Mouse (Mus musculus): ENCODE measurements around the gene Acp4. TPM values are rescaled to one million over a fixed set of nuclear protein-coding genes. Genes with fewer than 3 reads are reported as not detected.
"Not testable (repeated sequence)": the region's sequence is repeated elsewhere in the genome, so short reads cannot be mapped to it uniquely, and the experiment has no call there.

The Acp4 gene
- total RNA-seq, 2 experiments from 2014 or later, result 0.04 TPM; not detected in 1

GRCm38 (mm10) chr7:44208307-44208706 is 48.9 kb downstream of the Acp4 start:
- no peak for ATAC-seq (replicated peaks; ENCODE audit: poor library complexity)

GRCm38 (mm10) chr7:44207135-44207534 is 50.0 kb downstream of the Acp4 start, which contains the start of gene Klk1b4:
Gene Klk1b4, plus strand, starts transcription at chr7:44207435.
- not testable (repeated sequence) for ATAC-seq (replicated peaks; ENCODE audit: poor library complexity)

Other genes with a start within 250 kb of the Acp4 start
- not detected in 2 replicates for gene Klk1b26, start 245.2 kb downstream of the Acp4 start, total RNA-seq (2015)
- not detected in 2 replicates for gene Klk1b26, start 245.2 kb downstream of the Acp4 start, total RNA-seq (2017)
- not detected in 2 replicates for gene Klk1b27, start 205.1 kb downstream of the Acp4 start, total RNA-seq (2015)
- gene Klk1b27, start 205.1 kb downstream of the Acp4 start, total RNA-seq (2017), result not detected in 2 replicates
- not detected in 2 replicates for gene Klk1b21, start 155.1 kb downstream of the Acp4 start, total RNA-seq (2015)
- not detected in 2 replicates for gene Klk1b21, start 155.1 kb downstream of the Acp4 start, total RNA-seq (2017)
- not detected in 2 replicates for gene Klk1b22, start 144.7 kb downstream of the Acp4 start, total RNA-seq (2015)
- gene Klk1b22, start 144.7 kb downstream of the Acp4 start, total RNA-seq (2017), result not detected in 2 replicates
- gene Klk1b16, start 120.6 kb downstream of the Acp4 start, total RNA-seq (2015), result not detected in 2 replicates
- gene Klk1b16, start 120.6 kb downstream of the Acp4 start, total RNA-seq (2017), result not detected in 2 replicates
- gene Klk1b24, start 69.1 kb downstream of the Acp4 start, total RNA-seq (2015), result not detected in 2 replicates
- not detected in 2 replicates for gene Klk1b24, start 69.1 kb downstream of the Acp4 start, total RNA-seq (2017)
- gene Klk1b3, start 59.2 kb downstream of the Acp4 start, total RNA-seq (2015), result not detected in 2 replicates
- gene Klk1b3, start 59.2 kb downstream of the Acp4 start, total RNA-seq (2017), result not detected in 2 replicates
- not detected in 2 replicates for gene Klk1b4, start 49.9 kb downstream of the Acp4 start, total RNA-seq (2015)
- not detected in 2 replicates for gene Klk1b4, start 49.9 kb downstream of the Acp4 start, total RNA-seq (2017)
- not detected in 2 replicates for gene Klk1b5, start 41.4 kb downstream of the Acp4 start, total RNA-seq (2015)
- not detected in 2 replicates for gene Klk1b5, start 41.4 kb downstream of the Acp4 start, total RNA-seq (2017)
- not detected in 2 replicates for gene Klk1, start 32.0 kb downstream of the Acp4 start, total RNA-seq (2015)
- not detected in 2 replicates for gene Klk1, start 32.0 kb downstream of the Acp4 start, total RNA-seq (2017)
- gene Gm36864, start 21.2 kb downstream of the Acp4 start, total RNA-seq (2015), result not detected in 2 replicates
- not detected in 2 replicates for gene Gm36864, start 21.2 kb downstream of the Acp4 start, total RNA-seq (2017)
- 0.34 and 1.8 TPM in 2 replicates for gene 1700028J19Rik, start 10.7 kb downstream of the Acp4 start, total RNA-seq (2015)
- gene 1700028J19Rik, start 10.7 kb downstream of the Acp4 start, total RNA-seq (2017), result 0.30 and 0.37 TPM in 2 replicates
- 54.0 and 60.6 TPM in 2 replicates for gene 2410002F23Rik, start 10.7 kb downstream of the Acp4 start, total RNA-seq (2015)
- 71.7 and 74.6 TPM in 2 replicates for gene 2410002F23Rik, start 10.7 kb downstream of the Acp4 start, total RNA-seq (2017)
- gene Gm15517, start 4.1 kb upstream of the Acp4 start, total RNA-seq (2015), result not detected in 2 replicates
- gene Gm15517, start 4.1 kb upstream of the Acp4 start, total RNA-seq (2017), result not detected in 2 replicates
- 4.1 TPM in 2 replicates for gene Clec11a, start 49.5 kb upstream of the Acp4 start, total RNA-seq (2015)
- 4.2 and 4.4 TPM in 2 replicates for gene Clec11a, start 49.5 kb upstream of the Acp4 start, total RNA-seq (2017)
- gene Shank1, start 52.9 kb upstream of the Acp4 start, total RNA-seq (2015), result 0.05 and 0.49 TPM in 2 replicates
- not detected in 2 replicates for gene Shank1, start 52.9 kb upstream of the Acp4 start, total RNA-seq (2017)
- 0.22 and 0.24 TPM in 2 replicates for gene Syt3, start 126.7 kb upstream of the Acp4 start, total RNA-seq (2015)
- 0.12 and 0.14 TPM in 2 replicates for gene Syt3, start 126.7 kb upstream of the Acp4 start, total RNA-seq (2017)
- 0.44 and 1.5 TPM in 2 replicates for gene 1700008O03Rik, start 128.4 kb upstream of the Acp4 start, total RNA-seq (2015)
- 1.8 and 2.2 TPM in 2 replicates for gene 1700008O03Rik, start 128.4 kb upstream of the Acp4 start, total RNA-seq (2017)
- not detected in 2 replicates for gene Lrrc4b, start 171.6 kb upstream of the Acp4 start, total RNA-seq (2015)
- gene Lrrc4b, start 171.6 kb upstream of the Acp4 start, total RNA-seq (2017), result not detected in 2 replicates
- not detected in 2 replicates for gene Aspdh, start 208.0 kb upstream of the Acp4 start, total RNA-seq (2015)
- not detected in 2 replicates for gene Aspdh, start 208.0 kb upstream of the Acp4 start, total RNA-seq (2017)
- gene Josd2, start 210.6 kb upstream of the Acp4 start, total RNA-seq (2015), result 27.5 and 35.2 TPM in 2 replicates
- gene Josd2, start 210.6 kb upstream of the Acp4 start, total RNA-seq (2017), result 17.4 and 22.6 TPM in 2 replicates
- 60.6 and 62.7 TPM in 2 replicates for gene Emc10, start 239.2 kb upstream of the Acp4 start, total RNA-seq (2015)
- gene Emc10, start 239.2 kb upstream of the Acp4 start, total RNA-seq (2017), result 30.4 and 38.3 TPM in 2 replicates
- 1.2 and 2.5 TPM in 2 replicates for gene Fam71e1, start 239.2 kb upstream of the Acp4 start, total RNA-seq (2015)
- 0.30 and 1.7 TPM in 2 replicates for gene Fam71e1, start 239.2 kb upstream of the Acp4 start, total RNA-seq (2017)

All from megakaryocyte progenitor cell, adult 5-6 weeks (primary cell).